Mouse (Mus musculus) intestine, embryonic 16.5 days (tissue): ENCODE results near the gene Scarb1. TPM values are rescaled to one million over a fixed set of nuclear protein-coding genes. Genes with fewer than 3 reads are reported as not detected.
A peak's percentile ranks its signal among the peaks of the same experiment; 100 is the strongest.

Experiments used
- ATAC-seq: fragments of 200-750 bp; cut with Nextera tagmentation; 2 replicates; pipeline ENCODE4 v1.8.0; 2017; ENCODE audit warnings: moderate TSS enrichment, moderate library complexity
- H3K27ac ChIP-seq: fragments of 300-500 bp; sonication (generic); 2 replicates; pipeline ENCODE4 v1.5.1; 2014; ENCODE audit warnings: mild to moderate bottlenecking, low read length
- H3K27me3 ChIP-seq: fragments of 300-500 bp; sonication (generic); replicated peaks from 2 replicates; pipeline ENCODE4 v1.6.1; 2014; ENCODE audit warnings: low read length, control low read depth, mixed read lengths; ENCODE audit not compliant: control insufficient read depth, insufficient read depth
- H3K36me3 ChIP-seq: fragments of 300-500 bp; sonication (generic); 2 replicates; pipeline ENCODE4 v1.6.1; 2014; ENCODE audit warnings: low read length, control low read depth; ENCODE audit not compliant: control insufficient read depth, insufficient read depth
- H3K4me1 ChIP-seq: fragments of 300-500 bp; sonication (generic); 2 replicates; pipeline ENCODE4 v1.6.1; 2014; ENCODE audit warnings: low read length, control low read depth, mixed read lengths; ENCODE audit not compliant: control insufficient read depth, insufficient read depth
- H3K4me2 ChIP-seq: fragments of 300-500 bp; sonication (generic); 2 replicates; pipeline ENCODE4 v1.6.1; 2014; ENCODE audit warnings: low read depth, low read length, control low read depth
- H3K4me3 ChIP-seq: fragments of 300-500 bp; sonication (generic); 2 replicates; pipeline ENCODE4 v1.5.1; 2014; ENCODE audit warnings: mild to moderate bottlenecking, low read length
- H3K9ac ChIP-seq: fragments of 300-500 bp; sonication (generic); 2 replicates; pipeline ENCODE4 v1.6.1; 2014; ENCODE audit warnings: low read depth, low read length
- H3K9me3 ChIP-seq: fragments of 300-500 bp; sonication (generic); 2 replicates; pipeline ENCODE4 v1.6.1; 2016; ENCODE audit warnings: low read length, control low read depth; ENCODE audit not compliant: control insufficient read depth
- WGBS: fragments of 180-500 bp; shearing (Covaris S2); extraction: QIAGEN DNeasy Blood & Tissue Kit; methylation state at CpG from one replicate; pipeline ENCODE4 v1.1.7; 2014; 5-methylcytosine and 5-hydroxymethylcytosine counted together
- polyA plus RNA-seq: library from polyadenylated mRNA; unstranded; fragments of >200 nt; fragmentation: Nextera tagmentation; extraction: Ambion mirVana; gene quantifications from 2 replicates; pipeline ENCODE4 v1.2.1, GENCODE M21; 2015

Gene Scarb1
- polyA plus RNA-seq, 1 experiment from 2014 or later, result 73.1 TPM

- H3K4me2 ChIP-seq, result no peak overlapping the region
- no peak overlapping the region for H3K4me3 ChIP-seq
- WGBS, result 80% methylated on average over 9 of the region's 9 CpGs
- no peaks in the 10 kb centered on the region for H3K27me3 ChIP-seq
- H3K4me1 ChIP-seq, result peaks cover 10% of the 10 kb centered on the region
- no peak overlapping the region for H3K9ac ChIP-seq
- no peak for ATAC-seq
- H3K9me3 ChIP-seq, result no peaks in the 10 kb centered on the region
- H3K36me3 ChIP-seq, result no peaks in the 10 kb centered on the region
- H3K27ac ChIP-seq, result no peak overlapping the region
Observed at GRCm38 (mm10) chr5:125266128-125266527, 74.8 kb downstream of the Scarb1 start.

DNA sequence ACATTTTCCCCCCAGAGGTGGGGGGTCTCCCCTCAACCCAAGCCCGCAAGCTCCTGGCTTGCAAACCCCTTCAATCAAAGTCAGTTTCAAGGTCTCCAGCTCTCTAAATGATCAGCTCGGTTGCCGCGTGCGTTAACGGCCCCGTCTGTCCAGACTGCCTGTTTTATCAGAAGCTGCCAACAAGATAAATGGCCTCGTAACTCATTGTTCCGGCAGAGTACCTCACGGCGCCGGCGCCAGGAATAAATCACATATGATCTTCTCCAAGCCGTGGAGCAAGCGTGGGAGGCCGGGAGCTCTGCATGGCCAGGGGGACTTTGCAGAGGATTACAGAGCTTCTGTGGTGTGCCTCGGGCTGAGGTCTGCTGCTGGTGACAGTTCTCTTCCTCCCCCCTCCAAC, 76.2 kb downstream of the Scarb1 start:
- 7% methylated on average over 17 of the region's 17 CpGs for WGBS
- no peak overlapping the region for H3K4me3 ChIP-seq
- H3K4me1 ChIP-seq, result peaks cover 10% of the 10 kb centered on the region
- no peaks in the 10 kb centered on the region for H3K9me3 ChIP-seq
- H3K27me3 ChIP-seq, result no peaks in the 10 kb centered on the region
- ATAC-seq, result 0 out of 2 replicates have a peak, but pooled peaks have one; percentile 28
- no peak overlapping the region for H3K9ac ChIP-seq
- no peaks in the 10 kb centered on the region for H3K36me3 ChIP-seq
- H3K27ac ChIP-seq, result no peak overlapping the region
- H3K4me2 ChIP-seq, result no peak overlapping the region

DNA sequence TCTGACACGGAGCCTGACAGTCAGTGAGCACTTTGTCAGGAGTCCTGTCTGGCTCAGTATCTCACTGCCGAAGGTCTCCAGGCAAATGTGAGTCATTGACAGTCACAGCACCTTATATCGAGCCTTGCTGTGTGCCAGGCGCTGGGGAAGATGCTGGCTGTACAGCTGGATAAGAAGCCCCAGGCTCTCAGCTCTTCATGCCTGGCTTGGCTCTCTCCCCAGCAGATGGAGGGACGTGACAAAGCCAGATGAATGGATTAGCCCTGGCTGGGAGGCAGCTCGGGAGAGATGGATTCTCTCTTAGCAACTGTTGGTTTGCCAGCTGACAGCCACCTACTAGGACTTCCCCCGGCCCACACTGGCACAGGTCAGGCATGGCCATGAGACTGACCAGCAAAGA, 78.3 kb downstream of the Scarb1 start:
- no peak for ATAC-seq
- peaks cover 7% of the 10 kb centered on the region for H3K4me1 ChIP-seq
- H3K9ac ChIP-seq, result no peak overlapping the region
- H3K4me3 ChIP-seq, result no peak overlapping the region
- H3K9me3 ChIP-seq, result no peaks in the 10 kb centered on the region
- no peaks in the 10 kb centered on the region for H3K36me3 ChIP-seq
- no peaks in the 10 kb centered on the region for H3K27me3 ChIP-seq
- no peak overlapping the region for H3K27ac ChIP-seq
- H3K4me2 ChIP-seq, result no peak overlapping the region
- 51% methylated on average over 7 of the region's 7 CpGs for WGBS

DNA sequence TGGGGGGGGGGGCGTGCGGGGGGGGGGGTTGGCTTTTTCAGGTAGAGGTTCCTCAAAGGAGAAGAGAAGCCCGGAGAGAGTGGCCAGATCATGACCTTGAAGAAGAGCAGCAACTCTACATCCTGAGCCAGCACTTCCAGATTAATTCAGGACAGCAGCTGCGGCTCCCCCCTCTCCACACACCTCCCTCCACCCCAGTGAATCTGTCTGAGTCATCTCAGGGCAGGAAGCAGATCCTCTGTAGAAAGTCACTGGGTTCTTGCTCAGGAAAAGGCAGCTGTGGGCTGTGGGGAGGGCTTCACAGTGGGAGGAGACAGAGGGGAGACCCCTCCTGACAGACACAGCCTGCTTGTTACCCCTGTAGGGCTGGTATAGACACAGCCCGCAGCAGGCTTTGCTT, 87.0 kb downstream of the Scarb1 start:
- H3K4me2 ChIP-seq, result no peak overlapping the region
- WGBS, result 68% methylated on average over 3 of the region's 5 CpGs
- no peak overlapping the region for H3K27ac ChIP-seq
- no peak overlapping the region for H3K9ac ChIP-seq
- H3K4me3 ChIP-seq, result no peak overlapping the region
- no peaks in the 10 kb centered on the region for H3K27me3 ChIP-seq
- no peaks in the 10 kb centered on the region for H3K36me3 ChIP-seq
- H3K9me3 ChIP-seq, result no peaks in the 10 kb centered on the region
- peaks cover 7% of the 10 kb centered on the region for H3K4me1 ChIP-seq
- no peak for ATAC-seq

- 88% methylated on average over 3 of the region's 3 CpGs for WGBS
- ATAC-seq, result no peak
Observed at GRCm38 (mm10) chr5:125253448-125253847, 87.4 kb downstream of the Scarb1 start.

GRCm38 (mm10) chr5:125252664-125253063, 88.2 kb downstream of the Scarb1 start:
- Histone ChIP-seq H3K27ac (no peak overlapping the region), H3K9me3 (no peaks in the 10 kb centered on the region), H3K4me1 (peaks cover 7% of the 10 kb centered on the region), H3K4me3 (no peak overlapping the region), H3K4me2 (no peak overlapping the region), H3K27me3 (no peaks in the 10 kb centered on the region), H3K9ac (no peak overlapping the region), H3K36me3 (no peaks in the 10 kb centered on the region)
- WGBS, result 62% methylated on average over 8 of the region's 8 CpGs
- no peak for ATAC-seq

More at GRCm38 (mm10) chr5:125253448-125253847, 87.4 kb downstream of the Scarb1 start:
- H3K27me3 ChIP-seq, result no peaks in the 10 kb centered on the region
- H3K4me2 ChIP-seq, result no peak overlapping the region
- no peak overlapping the region for H3K27ac ChIP-seq
- no peaks in the 10 kb centered on the region for H3K9me3 ChIP-seq
- H3K36me3 ChIP-seq, result no peaks in the 10 kb centered on the region
- no peak overlapping the region for H3K4me3 ChIP-seq
- peaks cover 7% of the 10 kb centered on the region for H3K4me1 ChIP-seq
- H3K9ac ChIP-seq, result no peak overlapping the region

DNA sequence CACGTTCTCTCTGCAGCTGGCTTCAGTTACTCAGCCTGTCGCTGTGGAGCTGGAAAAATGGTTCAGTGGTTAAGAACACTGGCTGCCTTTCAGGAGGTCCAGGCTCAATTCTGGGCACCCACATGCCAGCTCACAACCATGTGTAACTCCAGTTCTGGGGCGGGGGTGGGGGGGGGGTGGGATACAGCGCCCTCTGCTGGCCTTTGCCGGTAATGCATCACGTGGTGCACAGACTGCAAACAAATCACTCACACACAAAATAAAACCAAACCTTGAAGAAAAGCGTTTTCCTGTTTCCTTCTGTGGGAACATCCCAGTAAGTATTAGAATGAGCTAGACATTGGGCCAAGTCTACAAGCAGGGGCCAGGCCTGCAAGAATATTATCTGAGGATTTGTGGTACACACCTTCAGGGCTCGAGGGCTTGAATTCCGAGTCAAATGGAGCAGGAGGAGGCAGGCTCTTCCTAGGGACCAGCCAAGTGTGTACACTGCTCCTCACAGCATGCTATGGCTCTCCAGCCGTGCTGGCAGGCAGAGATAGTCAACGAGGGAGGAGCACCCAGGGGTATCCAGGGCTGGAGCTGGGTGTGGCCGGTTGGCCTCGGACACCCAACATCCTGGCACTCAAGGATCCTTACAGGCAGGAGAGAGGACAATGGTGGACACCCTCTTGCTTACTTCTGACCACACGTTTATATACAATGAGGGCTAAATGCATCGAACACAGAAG, 88.8 kb downstream of the Scarb1 start:
- no peak for ATAC-seq
- no peaks in the 10 kb centered on the region for H3K9me3 ChIP-seq
- H3K27ac ChIP-seq, result no peak overlapping the region
- no peak overlapping the region for H3K4me3 ChIP-seq
- no peak overlapping the region for H3K9ac ChIP-seq
- H3K4me1 ChIP-seq, result peaks cover 7% of the 10 kb centered on the region
- no peak overlapping the region for H3K4me2 ChIP-seq
- H3K36me3 ChIP-seq, result no peaks in the 10 kb centered on the region
- 51% methylated on average over 15 of the region's 15 CpGs for WGBS
- no peaks in the 10 kb centered on the region for H3K27me3 ChIP-seq

DNA sequence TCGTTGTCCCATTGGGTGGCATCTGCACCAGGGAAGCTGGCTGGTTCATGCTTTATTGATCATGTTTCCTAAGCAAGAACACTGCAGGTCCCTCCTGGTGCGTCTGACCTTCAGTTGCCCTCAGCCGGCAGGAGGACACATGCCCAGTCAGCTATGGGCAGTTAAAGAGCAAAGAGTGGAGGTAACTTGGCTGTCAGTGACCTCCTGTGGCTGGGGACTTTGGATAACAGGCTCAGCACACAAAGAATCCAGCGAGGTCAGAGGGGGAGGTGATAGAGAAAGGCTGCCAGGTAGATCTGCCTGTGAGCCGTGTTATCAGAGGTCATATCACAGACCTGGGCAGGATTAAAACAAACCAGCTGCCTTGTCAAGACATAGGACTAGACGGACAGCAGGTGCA, 91.7 kb downstream of the Scarb1 start:
- Histone ChIP-seq H3K27ac (no peak overlapping the region), H3K4me1 (peaks cover 20% of the 10 kb centered on the region), H3K9me3 (no peaks in the 10 kb centered on the region), H3K27me3 (no peaks in the 10 kb centered on the region), H3K9ac (no peak overlapping the region), H3K4me3 (no peak overlapping the region), H3K36me3 (no peaks in the 10 kb centered on the region), H3K4me2 (no peak overlapping the region)
- no peak for ATAC-seq
- WGBS, result 38% methylated on average over 6 of the region's 6 CpGs

DNA sequence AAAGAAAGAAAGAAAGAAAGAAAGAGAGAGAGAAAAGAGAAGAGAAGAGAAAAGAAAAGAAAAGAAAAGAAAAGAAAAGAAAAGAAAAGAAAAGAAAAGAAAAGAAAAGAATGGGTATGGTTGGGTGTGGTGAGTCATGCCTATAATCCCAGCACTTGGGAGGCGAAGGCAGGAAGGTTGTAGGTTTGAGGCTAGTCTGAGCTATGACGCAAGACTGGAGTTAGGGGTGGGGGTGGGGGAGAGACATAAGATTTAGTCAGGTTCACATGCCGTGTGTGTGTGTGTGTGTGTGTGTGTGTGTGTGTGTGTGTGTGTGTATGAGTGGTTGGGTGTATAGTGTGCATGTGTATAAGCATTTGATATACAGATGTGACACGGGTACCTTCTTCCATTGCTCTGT, 94.2 kb downstream of the Scarb1 start:
- Histone ChIP-seq H3K4me1 (peaks cover 13% of the 10 kb centered on the region), H3K27ac (no peak overlapping the region), H3K36me3 (no peaks in the 10 kb centered on the region), H3K27me3 (no peaks in the 10 kb centered on the region), H3K4me3 (no peak overlapping the region), H3K4me2 (no peak overlapping the region), H3K9ac (no peak overlapping the region), H3K9me3 (no peaks in the 10 kb centered on the region)
- ATAC-seq, result no peak
- 88% methylated on average over 4 of the region's 4 CpGs for WGBS
